Mouse (Mus musculus): ENCODE measurements around the gene Tubd1. TPM values are rescaled to one million over a fixed set of nuclear protein-coding genes. Genes with fewer than 3 reads are reported as not detected.
A peak's percentile ranks its signal among the peaks of the same experiment; 100 is the strongest.

Gene Tubd1
- polyA plus RNA-seq, 1 experiment from 2014 or later = 9.9 TPM

GRCm38 (mm10) chr11:86534201-86534910 is 10.4 kb upstream of the Tubd1 start:
- H3K9ac ChIP-seq = no peak overlapping the region
- ATAC-seq = no peak
- no peak overlapping the region for H3K4me3 ChIP-seq
- no peaks in the 10 kb centered on the region for H3K27me3 ChIP-seq
- peaks cover 33% of the 10 kb centered on the region for H3K36me3 ChIP-seq (ENCODE audit: poor library complexity, severe bottlenecking)
- no peak overlapping the region for H3K27ac ChIP-seq
- no peak overlapping the region for H3K4me2 ChIP-seq
- H3K9me3 ChIP-seq (replicated peaks) = no peaks in the 10 kb centered on the region
- no peaks in the 10 kb centered on the region for H3K4me1 ChIP-seq
- 94% methylated on average over 5 of the region's 5 CpGs for WGBS

GRCm38 (mm10) chr11:86538786-86539185 is 6.0 kb upstream of the Tubd1 start:
- Histone ChIP-seq H3K27ac (no peak overlapping the region), H3K36me3 (ENCODE audit: poor library complexity, severe bottlenecking) (peaks cover 8% of the 10 kb centered on the region), H3K27me3 (no peaks in the 10 kb centered on the region), H3K4me1 (peaks cover 20% of the 10 kb centered on the region), H3K4me3 (no peak overlapping the region), H3K4me2 (no peak overlapping the region), H3K9ac (no peak overlapping the region), H3K9me3 (replicated peaks) (no peaks in the 10 kb centered on the region)
- no peak for ATAC-seq
- 97% methylated on average over 4 of the region's 4 CpGs for WGBS

- Histone ChIP-seq H3K4me2 (no peak overlapping the region), H3K9me3 (replicated peaks) (no peaks in the 10 kb centered on the region), H3K27me3 (no peaks in the 10 kb centered on the region), H3K4me3 (no peak overlapping the region), H3K4me1 (peaks cover 23% of the 10 kb centered on the region), H3K36me3 (ENCODE audit: poor library complexity, severe bottlenecking) (0 out of 2 replicates have a peak, but pooled peaks cover 2% of the 10 kb centered on the region), H3K27ac (no peak overlapping the region), H3K9ac (no peak overlapping the region)
- 94% methylated on average over 6 of the region's 6 CpGs for WGBS
- no peak for ATAC-seq
Measured at GRCm38 (mm10) chr11:86539716-86540475, 4.9 kb upstream of the Tubd1 start.

- no peak overlapping the region for H3K4me3 ChIP-seq
- no peaks in the 10 kb centered on the region for H3K27me3 ChIP-seq
- 0 out of 2 replicates have a peak, but pooled peaks cover 2% of the 10 kb centered on the region for H3K36me3 ChIP-seq (ENCODE audit: poor library complexity, severe bottlenecking)
- peaks cover 25% of the 10 kb centered on the region for H3K4me1 ChIP-seq
- no peak overlapping the region for H3K4me2 ChIP-seq
- H3K9ac ChIP-seq = no peak overlapping the region
- no peak overlapping the region for H3K27ac ChIP-seq
- H3K9me3 ChIP-seq (replicated peaks) = no peaks in the 10 kb centered on the region
- ATAC-seq = no peak
- 96% methylated on average over 2 of the region's 2 CpGs for WGBS
Measured at GRCm38 (mm10) chr11:86540476-86540845, 4.3 kb upstream of the Tubd1 start.

GRCm38 (mm10) chr11:86542851-86543250 is 1.9 kb upstream of the Tubd1 start:
- H3K9ac ChIP-seq = no peak overlapping the region
- H3K4me2 ChIP-seq = no peak overlapping the region
- no peak for ATAC-seq
- H3K4me1 ChIP-seq = peaks cover 27% of the 10 kb centered on the region
- 0 out of 2 replicates have a peak, but pooled peaks cover 2% of the 10 kb centered on the region for H3K36me3 ChIP-seq (ENCODE audit: poor library complexity, severe bottlenecking)
- no peaks in the 10 kb centered on the region for H3K9me3 ChIP-seq (replicated peaks)
- 96% methylated on average over 1 of the region's 1 CpGs for WGBS
- H3K4me3 ChIP-seq = no peak overlapping the region
- H3K27me3 ChIP-seq = no peaks in the 10 kb centered on the region
- H3K27ac ChIP-seq = no peak overlapping the region

- WGBS = under 1% methylated on average over 40 of the region's 50 CpGs
- peak overlapping the region; percentile 90 for H3K4me2 ChIP-seq
- ATAC-seq = peak; percentile 49
- no peaks in the 10 kb centered on the region for H3K27me3 ChIP-seq
- peaks cover 27% of the 10 kb centered on the region for H3K4me1 ChIP-seq
- H3K27ac ChIP-seq = peak overlapping the region; percentile 78
- H3K36me3 ChIP-seq (ENCODE audit: poor library complexity, severe bottlenecking) = peaks cover 3% of the 10 kb centered on the region; the same call in 1 of the 2 replicates
- peak overlapping the region; percentile 97 for H3K4me3 ChIP-seq
- H3K9me3 ChIP-seq (replicated peaks) = no peaks in the 10 kb centered on the region
- peak overlapping the region; percentile 97 for H3K9ac ChIP-seq
Measured at GRCm38 (mm10) chr11:86543960-86544638, 692 bp upstream of the Tubd1 start.

- H3K9ac ChIP-seq = peak overlapping the region; percentile 49
- peak overlapping the region; percentile 97 for H3K4me3 ChIP-seq
- peak overlapping the region; percentile 90 for H3K4me2 ChIP-seq
- ATAC-seq = no peak
- peaks cover 13% of the 10 kb centered on the region for H3K36me3 ChIP-seq (ENCODE audit: poor library complexity, severe bottlenecking)
- no peak overlapping the region for H3K27ac ChIP-seq
- 81% methylated on average over 8 of the region's 8 CpGs for WGBS
- H3K27me3 ChIP-seq = no peaks in the 10 kb centered on the region
- peaks cover 27% of the 10 kb centered on the region for H3K4me1 ChIP-seq
- no peaks in the 10 kb centered on the region for H3K9me3 ChIP-seq (replicated peaks)
Measured at GRCm38 (mm10) chr11:86545556-86545955, 765 bp downstream of the Tubd1 start.

GRCm38 (mm10) chr11:86547412-86547811 is 2.6 kb downstream of the Tubd1 start:
- H3K9me3 ChIP-seq (replicated peaks) = no peaks in the 10 kb centered on the region
- H3K4me2 ChIP-seq = no peak overlapping the region
- ATAC-seq = no peak
- H3K27me3 ChIP-seq = no peaks in the 10 kb centered on the region
- H3K27ac ChIP-seq = no peak overlapping the region
- 97% methylated on average over 1 of the region's 1 CpGs for WGBS
- peaks cover 21% of the 10 kb centered on the region for H3K4me1 ChIP-seq
- no peak overlapping the region for H3K9ac ChIP-seq
- no peak overlapping the region for H3K4me3 ChIP-seq
- H3K36me3 ChIP-seq (ENCODE audit: poor library complexity, severe bottlenecking) = peaks cover 13% of the 10 kb centered on the region

GRCm38 (mm10) chr11:86553525-86553924 is 8.7 kb downstream of the Tubd1 start:
- no peak overlapping the region for H3K9ac ChIP-seq
- no peak overlapping the region for H3K27ac ChIP-seq
- ATAC-seq = no peak
- no peaks in the 10 kb centered on the region for H3K27me3 ChIP-seq
- H3K36me3 ChIP-seq (ENCODE audit: poor library complexity, severe bottlenecking) = peaks cover 21% of the 10 kb centered on the region
- no peaks in the 10 kb centered on the region for H3K9me3 ChIP-seq (replicated peaks)
- no peaks in the 10 kb centered on the region for H3K4me1 ChIP-seq
- 94% methylated on average over 6 of the region's 6 CpGs for WGBS
- no peak overlapping the region for H3K4me3 ChIP-seq
- H3K4me2 ChIP-seq = no peak overlapping the region

- no peaks in the 10 kb centered on the region for H3K4me1 ChIP-seq
- no peaks in the 10 kb centered on the region for H3K27me3 ChIP-seq
- no peaks in the 10 kb centered on the region for H3K9me3 ChIP-seq (replicated peaks)
- H3K4me3 ChIP-seq = no peak overlapping the region
- peaks cover 23% of the 10 kb centered on the region for H3K36me3 ChIP-seq (ENCODE audit: poor library complexity, severe bottlenecking)
- H3K27ac ChIP-seq = no peak overlapping the region
- WGBS = 88% methylated on average over 4 of the region's 4 CpGs
- no peak overlapping the region for H3K9ac ChIP-seq
- ATAC-seq = no peak
- H3K4me2 ChIP-seq = no peak overlapping the region
Measured at GRCm38 (mm10) chr11:86558258-86558657, 13.5 kb downstream of the Tubd1 start.

- Histone ChIP-seq H3K4me1 (peaks cover 8% of the 10 kb centered on the region; the same call in 1 of the 2 replicates), H3K36me3 (ENCODE audit: poor library complexity, severe bottlenecking) (peaks cover 8% of the 10 kb centered on the region; the same call in 1 of the 2 replicates), H3K9me3 (replicated peaks) (no peaks in the 10 kb centered on the region), H3K27ac (no peak overlapping the region), H3K4me2 (no peak overlapping the region), H3K9ac (no peak overlapping the region), H3K27me3 (no peaks in the 10 kb centered on the region), H3K4me3 (no peak overlapping the region)
- WGBS = 74% methylated on average over 3 of the region's 3 CpGs
- ATAC-seq = no peak
Measured at GRCm38 (mm10) chr11:86568425-86568824, 23.6 kb downstream of the Tubd1 start.

GRCm38 (mm10) chr11:86570261-86570746 is 25.5 kb downstream of the Tubd1 start:
- no peak overlapping the region for H3K27ac ChIP-seq
- H3K4me2 ChIP-seq = no peak overlapping the region

More at GRCm38 (mm10) chr11:86570261-86570746, 25.5 kb downstream of the Tubd1 start:
- no peak overlapping the region for H3K9ac ChIP-seq
- H3K4me3 ChIP-seq = no peak overlapping the region
- no peaks in the 10 kb centered on the region for H3K27me3 ChIP-seq
- ATAC-seq = no peak
- no peaks in the 10 kb centered on the region for H3K9me3 ChIP-seq (replicated peaks)
- H3K4me1 ChIP-seq = peaks cover 8% of the 10 kb centered on the region; the same call in 1 of the 2 replicates
- H3K36me3 ChIP-seq (ENCODE audit: poor library complexity, severe bottlenecking) = peaks cover 8% of the 10 kb centered on the region; the same call in 1 of the 2 replicates
- WGBS = 86% methylated on average over 9 of the region's 9 CpGs
